Mouse (Mus musculus) limb, embryonic 14.5 days (tissue): ENCODE measurements at regions not wholly inside any gene's neighbourhood (a gene's known extent, or its start where the extent isn't known, plus 50 kb on each side); places are given as distances from the start of the nearest gene placed in this dataset.

Experiments
- ATAC-seq: fragments of 200-750 bp; cut with Nextera tagmentation; 2 replicates; pipeline ENCODE4 v1.8.0; 2017; ENCODE audit warnings: low read depth, moderate number of reproducible peaks, moderate TSS enrichment; ENCODE audit not compliant: low FRiP score
- DNase-seq: peaks from one replicate; pipeline ENCODE4 v3.0.0-alpha.2; 2015; ENCODE audit warnings: low spot score
- H3K27ac ChIP-seq: fragments of 300-500 bp; sonication (generic); replicated peaks from 2 replicates; pipeline ENCODE4 v1.5.1; 2014; ENCODE audit warnings: low read depth, mild to moderate bottlenecking, low read length, moderate library complexity, mixed read lengths
- H3K27me3 ChIP-seq: fragments of 300-500 bp; sonication (generic); 2 replicates; pipeline ENCODE4 v1.6.1; 2014; ENCODE audit warnings: low read length, mixed read lengths; ENCODE audit not compliant: control insufficient read depth, insufficient read depth
- H3K36me3 ChIP-seq: fragments of 300-500 bp; sonication (generic); 2 replicates; pipeline ENCODE4 v1.6.1; 2014; ENCODE audit warnings: mild to moderate bottlenecking, low read length, moderate library complexity, mixed read lengths; ENCODE audit not compliant: control insufficient read depth, insufficient read depth
- H3K4me1 ChIP-seq: fragments of 300-500 bp; sonication (generic); 2 replicates; pipeline ENCODE4 v1.6.1; 2014; ENCODE audit warnings: antibody characterized with exemption, low read length, mixed read lengths; ENCODE audit not compliant: control insufficient read depth, insufficient read depth
- H3K4me2 ChIP-seq: fragments of 300-500 bp; sonication (generic); replicated peaks from 2 replicates; pipeline ENCODE4 v1.6.1; 2014; ENCODE audit warnings: low read depth, mild to moderate bottlenecking, low read length, moderate library complexity; ENCODE audit not compliant: severe bottlenecking
- H3K4me3 ChIP-seq: fragments of 300-500 bp; sonication (generic); replicated peaks from 2 replicates; pipeline ENCODE4 v1.5.1; 2014; ENCODE audit warnings: low read length
- H3K9ac ChIP-seq: fragments of 300-500 bp; sonication (generic); 2 replicates; pipeline ENCODE4 v1.6.1; 2014; ENCODE audit warnings: mild to moderate bottlenecking, low read depth, low read length, moderate library complexity; ENCODE audit not compliant: severe bottlenecking
- H3K9me3 ChIP-seq: fragments of 300-500 bp; sonication (generic); 2 replicates; pipeline ENCODE4 v1.6.1; 2016; ENCODE audit warnings: low read length; ENCODE audit not compliant: control insufficient read depth
- POLR2A ChIP-seq: fragments of 200-500 bp; IDR thresholded peaks from 2 replicates; pipeline ENCODE4 v1.8.0; 2012; ENCODE audit warnings: inconsistent platforms, mild to moderate bottlenecking, moderate library complexity, borderline replicate concordance; ENCODE audit not compliant: insufficient read depth, insufficient read length; ENCODE audit errors: extremely low read depth
- WGBS: fragments of 180-500 bp; shearing (Covaris S2); extraction: QIAGEN DNeasy Blood & Tissue Kit; methylation state at CpG from one replicate; pipeline ENCODE4 v1.1.7; 2014; 5-methylcytosine and 5-hydroxymethylcytosine counted together

DNA sequence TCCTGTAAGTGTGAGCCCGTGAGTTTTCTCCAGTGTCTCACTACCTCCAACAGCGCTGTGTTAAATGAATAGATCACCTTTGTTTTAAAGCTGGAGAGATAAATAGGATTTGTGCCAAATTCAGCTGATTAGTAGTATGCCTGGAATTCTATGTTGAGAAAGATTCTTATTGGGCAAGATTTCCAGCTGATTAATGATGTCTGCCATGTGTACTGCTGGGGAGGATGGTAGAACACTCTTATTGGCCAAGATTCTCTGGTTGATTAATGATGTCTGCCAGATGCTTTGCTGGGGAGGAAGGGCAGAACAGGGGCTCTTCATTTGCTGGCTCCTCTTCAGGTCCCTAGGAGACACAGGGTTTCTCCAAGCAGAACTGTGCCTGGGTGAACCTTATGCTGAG lies 158.9 kb upstream of the Bmper start:
- no peaks in the 10 kb centered on the region for H3K36me3 ChIP-seq
- H3K27ac ChIP-seq, result no peak overlapping the region
- no peaks in the 10 kb centered on the region for H3K9me3 ChIP-seq
- H3K9ac ChIP-seq, result no peak overlapping the region
- DNase-seq (no peak), ATAC-seq (no peak)
- 80% methylated on average over 2 of the region's 2 CpGs for WGBS
- H3K27me3 ChIP-seq, result no peaks in the 10 kb centered on the region
- TF ChIP-seq POLR2A, result no peak
- no peak overlapping the region for H3K4me2 ChIP-seq
- peaks cover 24% of the 10 kb centered on the region for H3K4me1 ChIP-seq
- no peak overlapping the region for H3K4me3 ChIP-seq

DNA sequence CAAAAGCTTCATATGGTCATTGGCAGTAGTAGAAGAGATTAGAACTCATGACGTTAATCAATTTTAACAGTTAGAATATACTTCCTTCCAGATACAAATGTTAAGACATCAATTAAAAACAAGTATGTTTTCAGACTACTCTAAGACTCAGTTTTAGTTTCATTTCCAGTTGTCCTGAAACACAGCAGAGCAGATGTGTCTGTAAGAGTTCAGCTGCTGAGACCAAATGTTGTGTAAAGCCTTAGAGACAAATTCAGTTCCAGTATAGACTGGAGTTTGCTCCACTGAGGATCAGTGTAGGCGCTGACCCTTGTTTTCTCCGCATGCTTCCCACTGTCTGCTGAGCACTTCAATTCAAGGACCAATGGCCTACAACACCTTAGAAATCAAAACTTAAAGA lies 158.1 kb upstream of the Bmper start:
- Histone ChIP-seq H3K36me3 (no peaks in the 10 kb centered on the region), H3K4me3 (no peak overlapping the region), H3K4me1 (peaks cover 24% of the 10 kb centered on the region), H3K9ac (no peak overlapping the region), H3K27ac (no peak overlapping the region), H3K4me2 (no peak overlapping the region), H3K9me3 (no peaks in the 10 kb centered on the region), H3K27me3 (no peaks in the 10 kb centered on the region)
- WGBS, result 92% methylated on average over 3 of the region's 3 CpGs
- DNase-seq (no peak), ATAC-seq (no peak)
- TF ChIP-seq POLR2A, result no peak

GRCm38 (mm10) chr9:23068101-23068791 lies 154.6 kb upstream of the Bmper start:
- WGBS, result 58% methylated on average over 6 of the region's 6 CpGs
- ATAC-seq (no peak), DNase-seq (no peak)

GRCm38 (mm10) chr9:23069161-23069560 lies 153.7 kb upstream of the Bmper start:
- ATAC-seq (no peak), DNase-seq (no peak)
- H3K4me1 ChIP-seq, result no peaks in the 10 kb centered on the region
- TF ChIP-seq POLR2A, result no peak
- no peak overlapping the region for H3K4me3 ChIP-seq
- no peaks in the 10 kb centered on the region for H3K27me3 ChIP-seq
- no peaks in the 10 kb centered on the region for H3K36me3 ChIP-seq
- H3K4me2 ChIP-seq, result no peak overlapping the region
- 84% methylated on average over 7 of the region's 7 CpGs for WGBS
- H3K9me3 ChIP-seq, result no peaks in the 10 kb centered on the region
- no peak overlapping the region for H3K9ac ChIP-seq
- H3K27ac ChIP-seq, result no peak overlapping the region

More at GRCm38 (mm10) chr9:23068101-23068791, 154.6 kb upstream of the Bmper start:
- no peaks in the 10 kb centered on the region for H3K36me3 ChIP-seq
- H3K4me3 ChIP-seq, result no peak overlapping the region
- H3K4me2 ChIP-seq, result no peak overlapping the region
- no peak overlapping the region for H3K9ac ChIP-seq
- TF ChIP-seq POLR2A, result no peak
- no peaks in the 10 kb centered on the region for H3K4me1 ChIP-seq
- H3K27ac ChIP-seq, result no peak overlapping the region
- H3K27me3 ChIP-seq, result no peaks in the 10 kb centered on the region
- H3K9me3 ChIP-seq, result no peaks in the 10 kb centered on the region

GRCm38 (mm10) chr9:23071006-23071405 lies 151.9 kb upstream of the Bmper start:
- no peak for ATAC-seq
- DNase-seq, result no peak
- TF ChIP-seq POLR2A, result no peak
- 32% methylated on average over 2 of the region's 2 CpGs for WGBS
- Histone ChIP-seq H3K36me3 (no peaks in the 10 kb centered on the region), H3K27me3 (no peaks in the 10 kb centered on the region), H3K4me2 (no peak overlapping the region), H3K9ac (no peak overlapping the region), H3K4me1 (no peaks in the 10 kb centered on the region), H3K27ac (no peak overlapping the region), H3K9me3 (no peaks in the 10 kb centered on the region), H3K4me3 (no peak overlapping the region)
